Mouse (Mus musculus) hematopoietic multipotent progenitor cell, adult 10-12 weeks (in vitro differentiated cells): ENCODE measurements around the gene Olfr764-ps1. TPM values are rescaled to one million over a fixed set of nuclear protein-coding genes. Genes with fewer than 3 reads are reported as not detected.

ENCODE experiments used
- polyA plus RNA-seq: library from polyadenylated mRNA; stranded (reverse); fragments of >175 nt; gene quantifications from 2 replicates; pipeline ENCODE4 v1.2.3, GENCODE M21; 2012; ENCODE audit warnings: low replicate concordance

Olfr764-ps1 gene
- polyA plus RNA-seq: not detected in 2 replicates

GRCm38 (mm10) chr10:129039796-129040195 lies at the start of gene Olfr764-ps1:
TSS of gene Olfr764-ps1 (minus strand) at chr10:129039896.

GRCm38 (mm10) chr10:129082810-129083209 lies 43.1 kb upstream of the Olfr764-ps1 start, which contains the start of gene Olfr767:
TSS of gene Olfr767 (minus strand) at chr10:129082910.

GRCm38 (mm10) chr10:129068877-129069276 lies 29.2 kb upstream of the Olfr764-ps1 start, which contains the start of gene Olfr766-ps1:
TSS of gene Olfr766-ps1 (minus strand) at chr10:129068977.

GRCm38 (mm10) chr10:129049898-129050297 lies 10.2 kb upstream of the Olfr764-ps1 start, which contains the start of gene Olfr765:
TSS of gene Olfr765 (minus strand) at chr10:129049998.

GRCm38 (mm10) chr10:129010288-129010841 lies 29.3 kb downstream of the Olfr764-ps1 start, which contains the start of gene Olfr763:
TSS of gene Olfr763 (plus strand) at chr10:129010791.

GRCm38 (mm10) chr10:128989131-128989530 lies 50.6 kb downstream of the Olfr764-ps1 start, which contains the start of gene Olfr9:
TSS of gene Olfr9 (plus strand) at chr10:128989431.

Other genes starting within 250 kb of the Olfr764-ps1 start
- gene Mmp19, start 249.0 kb downstream of the Olfr764-ps1 start, polyA plus RNA-seq: 0.37 and 0.57 TPM in 2 replicates
- 16.7 and 31.8 TPM in 2 replicates for gene Dnajc14, start 235.8 kb downstream of the Olfr764-ps1 start, polyA plus RNA-seq
- gene Tmem198b, start 235.5 kb downstream of the Olfr764-ps1 start, polyA plus RNA-seq: 4.1 TPM in 2 replicates
- gene Sarnp, start 222.6 kb downstream of the Olfr764-ps1 start, polyA plus RNA-seq: 1.8 and 18.2 TPM in 2 replicates
- 3.1 and 13.9 TPM in 2 replicates for gene Ormdl2, start 218.3 kb downstream of the Olfr764-ps1 start, polyA plus RNA-seq
- 9.6 and 15.8 TPM in 2 replicates for gene Gdf11, start 148.2 kb downstream of the Olfr764-ps1 start, polyA plus RNA-seq
- 2.3 and 2.7 TPM in 2 replicates for gene Cd63, start 138.9 kb downstream of the Olfr764-ps1 start, polyA plus RNA-seq
- 11.4 and 14.3 TPM in 2 replicates for gene Rdh5, start 117.0 kb downstream of the Olfr764-ps1 start, polyA plus RNA-seq
- 58.6 and 185 TPM in 2 replicates for gene Bloc1s1, start 115.9 kb downstream of the Olfr764-ps1 start, polyA plus RNA-seq
- gene Itga7, start 106.1 kb downstream of the Olfr764-ps1 start, polyA plus RNA-seq: 2.5 and 5.2 TPM in 2 replicates
- gene Mettl7b, start 78.9 kb downstream of the Olfr764-ps1 start, polyA plus RNA-seq: not detected in 2 replicates
- not detected in 2 replicates for gene Olfr9, start 50.5 kb downstream of the Olfr764-ps1 start, polyA plus RNA-seq
- gene Olfr763, start 29.1 kb downstream of the Olfr764-ps1 start, polyA plus RNA-seq: not detected in 2 replicates
- gene Olfr765, start 10.1 kb upstream of the Olfr764-ps1 start, polyA plus RNA-seq: not detected in 2 replicates
- not detected in 2 replicates for gene Olfr766-ps1, start 29.1 kb upstream of the Olfr764-ps1 start, polyA plus RNA-seq
- gene Olfr767, start 43.0 kb upstream of the Olfr764-ps1 start, polyA plus RNA-seq: not detected in 2 replicates
- not detected in 2 replicates for gene Olfr768, start 59.5 kb upstream of the Olfr764-ps1 start, polyA plus RNA-seq
- not detected in 2 replicates for gene Olfr769, start 78.0 kb upstream of the Olfr764-ps1 start, polyA plus RNA-seq
- gene Olfr770, start 99.1 kb upstream of the Olfr764-ps1 start, polyA plus RNA-seq: not detected in 2 replicates
- not detected in 2 replicates for gene Olfr771, start 124.9 kb upstream of the Olfr764-ps1 start, polyA plus RNA-seq
- gene Olfr772, start 138.0 kb upstream of the Olfr764-ps1 start, polyA plus RNA-seq: not detected in 2 replicates
- gene Olfr773, start 147.5 kb upstream of the Olfr764-ps1 start, polyA plus RNA-seq: not detected in 2 replicates
- not detected in 2 replicates for gene Olfr774, start 196.3 kb upstream of the Olfr764-ps1 start, polyA plus RNA-seq
- gene Olfr775, start 208.5 kb upstream of the Olfr764-ps1 start, polyA plus RNA-seq: not detected in 2 replicates
- gene Olfr776, start 219.2 kb upstream of the Olfr764-ps1 start, polyA plus RNA-seq: not detected in 2 replicates
- gene Olfr777, start 231.6 kb upstream of the Olfr764-ps1 start, polyA plus RNA-seq: not detected in 2 replicates